Mouse (Mus musculus): ENCODE measurements around the gene Suclg1. TPM values are rescaled to one million over a fixed set of nuclear protein-coding genes. Genes with fewer than 3 reads are reported as not detected.

Gene Suclg1
- polyA plus RNA-seq, 1 experiment from 2014 or later = 166 TPM

GRCm38 (mm10) chr6:73260110-73260509 lies 11.9 kb downstream of the Suclg1 start:
- H3K4me2 ChIP-seq = no peak overlapping the region
- no peak overlapping the region for H3K4me3 ChIP-seq (ENCODE audit: low read depth, low read length)
- peaks cover 67% of the 10 kb centered on the region for H3K36me3 ChIP-seq (ENCODE audit: insufficient read depth)
- H3K4me1 ChIP-seq (ENCODE audit: insufficient read depth) = no peaks in the 10 kb centered on the region
- no peaks in the 10 kb centered on the region for H3K27me3 ChIP-seq (ENCODE audit: insufficient read depth, low read length)
- no peak overlapping the region for H3K27ac ChIP-seq (ENCODE audit: low read depth)
- DNase-seq = no peak
- H3K9me3 ChIP-seq (ENCODE audit: low read depth, low read length) = no peaks in the 10 kb centered on the region
- no peak for ATAC-seq (ENCODE audit: insufficient read depth)
- WGBS = 90% methylated on average over 6 of the region's 6 CpGs
- no peak overlapping the region for H3K9ac ChIP-seq
- no peak for TF ChIP-seq CTCF (IDR thresholded peaks at IDR 0.05; ENCODE audit: low read depth)

GRCm38 (mm10) chr6:73264801-73265200 lies 16.6 kb downstream of the Suclg1 start:
- TF ChIP-seq CTCF (IDR thresholded peaks at IDR 0.05; ENCODE audit: low read depth) = no peak
- H3K9me3 ChIP-seq (ENCODE audit: low read depth, low read length) = no peaks in the 10 kb centered on the region
- H3K27me3 ChIP-seq (ENCODE audit: insufficient read depth, low read length) = no peaks in the 10 kb centered on the region
- peaks cover 69% of the 10 kb centered on the region for H3K36me3 ChIP-seq (ENCODE audit: insufficient read depth)
- ATAC-seq (ENCODE audit: insufficient read depth) (no peak), DNase-seq (no peak)
- H3K4me3 ChIP-seq (ENCODE audit: low read depth, low read length) = no peak overlapping the region
- no peak overlapping the region for H3K9ac ChIP-seq
- no peak overlapping the region for H3K4me2 ChIP-seq
- WGBS = 72% methylated on average over 2 of the region's 2 CpGs
- no peaks in the 10 kb centered on the region for H3K4me1 ChIP-seq (ENCODE audit: insufficient read depth)
- no peak overlapping the region for H3K27ac ChIP-seq (ENCODE audit: low read depth)

- no peak for DNase-seq
- no peak overlapping the region for H3K27ac ChIP-seq (ENCODE audit: low read depth)
- H3K9ac ChIP-seq = no peak overlapping the region
- TF ChIP-seq CTCF (IDR thresholded peaks at IDR 0.05; ENCODE audit: low read depth) = no peak
- H3K36me3 ChIP-seq (ENCODE audit: insufficient read depth) = peaks cover 74% of the 10 kb centered on the region
- H3K4me1 ChIP-seq (ENCODE audit: insufficient read depth) = no peaks in the 10 kb centered on the region
- WGBS = 88% methylated on average over 8 of the region's 8 CpGs
- H3K27me3 ChIP-seq (ENCODE audit: insufficient read depth, low read length) = no peaks in the 10 kb centered on the region
- H3K4me3 ChIP-seq (ENCODE audit: low read depth, low read length) = no peak overlapping the region
- no peak overlapping the region for H3K4me2 ChIP-seq
- no peaks in the 10 kb centered on the region for H3K9me3 ChIP-seq (ENCODE audit: low read depth, low read length)
- no peak for ATAC-seq (ENCODE audit: insufficient read depth)
Measured at GRCm38 (mm10) chr6:73267738-73268311, 19.6 kb downstream of the Suclg1 start.

GRCm38 (mm10) chr6:73269374-73269773 lies 21.2 kb downstream of the Suclg1 start:
- H3K27ac ChIP-seq (ENCODE audit: low read depth) = no peak overlapping the region
- H3K4me1 ChIP-seq (ENCODE audit: insufficient read depth) = no peaks in the 10 kb centered on the region
- H3K27me3 ChIP-seq (ENCODE audit: insufficient read depth, low read length) = no peaks in the 10 kb centered on the region
- H3K9ac ChIP-seq = no peak overlapping the region
- no peak overlapping the region for H3K4me3 ChIP-seq (ENCODE audit: low read depth, low read length)
- TF ChIP-seq CTCF (IDR thresholded peaks at IDR 0.05; ENCODE audit: low read depth) = no peak
- ATAC-seq (ENCODE audit: insufficient read depth) = no peak
- peaks cover 70% of the 10 kb centered on the region for H3K36me3 ChIP-seq (ENCODE audit: insufficient read depth)
- WGBS = 90% methylated on average over 3 of the region's 3 CpGs
- no peaks in the 10 kb centered on the region for H3K9me3 ChIP-seq (ENCODE audit: low read depth, low read length)
- DNase-seq = no peak
- H3K4me2 ChIP-seq = no peak overlapping the region

- no peak for DNase-seq
Measured at GRCm38 (mm10) chr6:73271546-73272091, 23.4 kb downstream of the Suclg1 start.

GRCm38 (mm10) chr6:73275002-73275401 lies 26.8 kb downstream of the Suclg1 start:
- Histone ChIP-seq H3K4me2 (no peak overlapping the region), H3K36me3 (ENCODE audit: insufficient read depth) (peaks cover 74% of the 10 kb centered on the region), H3K9ac (no peak overlapping the region), H3K9me3 (ENCODE audit: low read depth, low read length) (no peaks in the 10 kb centered on the region), H3K4me3 (ENCODE audit: low read depth, low read length) (no peak overlapping the region), H3K27ac (ENCODE audit: low read depth) (no peak overlapping the region), H3K27me3 (ENCODE audit: insufficient read depth, low read length) (no peaks in the 10 kb centered on the region), H3K4me1 (ENCODE audit: insufficient read depth) (no peaks in the 10 kb centered on the region)
- TF ChIP-seq CTCF (IDR thresholded peaks at IDR 0.05; ENCODE audit: low read depth) = no peak
- no peak for DNase-seq
- 84% methylated on average over 5 of the region's 5 CpGs for WGBS
- no peak for ATAC-seq (ENCODE audit: insufficient read depth)

More at GRCm38 (mm10) chr6:73271546-73272091, 23.4 kb downstream of the Suclg1 start:
- Histone ChIP-seq H3K36me3 (ENCODE audit: insufficient read depth) (peaks cover 75% of the 10 kb centered on the region), H3K4me1 (ENCODE audit: insufficient read depth) (no peaks in the 10 kb centered on the region), H3K9me3 (ENCODE audit: low read depth, low read length) (no peaks in the 10 kb centered on the region), H3K4me3 (ENCODE audit: low read depth, low read length) (no peak overlapping the region), H3K9ac (no peak overlapping the region), H3K27ac (ENCODE audit: low read depth) (no peak overlapping the region), H3K27me3 (ENCODE audit: insufficient read depth, low read length) (no peaks in the 10 kb centered on the region), H3K4me2 (no peak overlapping the region)
- TF ChIP-seq CTCF (IDR thresholded peaks at IDR 0.05; ENCODE audit: low read depth) = no peak
- WGBS = 75% methylated on average over 3 of the region's 3 CpGs
- no peak for ATAC-seq (ENCODE audit: insufficient read depth)

GRCm38 (mm10) chr6:73279681-73280080 lies 31.5 kb downstream of the Suclg1 start:
- H3K27ac ChIP-seq (ENCODE audit: low read depth) = no peak overlapping the region
- 67% methylated on average over 8 of the region's 8 CpGs for WGBS
- no peak for TF ChIP-seq CTCF (IDR thresholded peaks at IDR 0.05; ENCODE audit: low read depth)
- ATAC-seq (ENCODE audit: insufficient read depth) (no peak), DNase-seq (no peak)
- H3K9me3 ChIP-seq (ENCODE audit: low read depth, low read length) = no peaks in the 10 kb centered on the region
- no peaks in the 10 kb centered on the region for H3K4me1 ChIP-seq (ENCODE audit: insufficient read depth)
- no peak overlapping the region for H3K9ac ChIP-seq
- no peaks in the 10 kb centered on the region for H3K27me3 ChIP-seq (ENCODE audit: insufficient read depth, low read length)
- no peak overlapping the region for H3K4me2 ChIP-seq
- H3K36me3 ChIP-seq (ENCODE audit: insufficient read depth) = peaks cover 32% of the 10 kb centered on the region
- H3K4me3 ChIP-seq (ENCODE audit: low read depth, low read length) = no peak overlapping the region
